Mouse (Mus musculus) liver, embryonic 14.5 days (tissue): ENCODE measurements around the gene Arhgap10. TPM values are rescaled to one million over a fixed set of nuclear protein-coding genes. Genes with fewer than 3 reads are reported as not detected.

Source experiments
- ATAC-seq: fragments of 200-750 bp; cut with Nextera tagmentation; 2 replicates; pipeline ENCODE4 v1.8.0; 2017; ENCODE audit warnings: moderate number of reproducible peaks, mild to moderate bottlenecking, moderate library complexity; ENCODE audit not compliant: insufficient read depth
- DNase-seq, 3 experiments: peaks; one replicate each; pipeline ENCODE4 v3.0.0-alpha.2; 2012 to 2013; ENCODE audit warnings: low read depth in 3 of 3, low spot score in 3 of 3
- H3K27ac ChIP-seq: fragments of 300-500 bp; sonication (generic); 2 replicates; pipeline ENCODE4 v1.5.1; 2014; ENCODE audit warnings: moderate library complexity, mild to moderate bottlenecking, control low read depth, inconsistent platforms
- H3K27me3 ChIP-seq: fragments of 300-500 bp; sonication (generic); 2 replicates; pipeline ENCODE4 v1.6.1; 2014; ENCODE audit warnings: mild to moderate bottlenecking, low read length, moderate library complexity; ENCODE audit not compliant: control insufficient read depth, insufficient read depth
- H3K36me3 ChIP-seq: fragments of 300-500 bp; sonication (generic); replicated peaks from 2 replicates; pipeline ENCODE4 v1.6.1; 2014; ENCODE audit warnings: low read depth; ENCODE audit not compliant: control insufficient read depth, insufficient read depth
- H3K4me1 ChIP-seq, 2 experiments: fragments of 200-500 bp in 1 of 2; fragments of 300-500 bp in 1 of 2; sonication (generic) in 1 of 2; replicated peaks; 2 replicates each; pipeline ENCODE4 v1.6.1; 2012 to 2014; ENCODE audit warnings: antibody characterized with exemption in 1 of 2, inconsistent platforms in 1 of 2, low read length in 1 of 2; ENCODE audit not compliant: control insufficient read depth in 2 of 2, insufficient read depth in 2 of 2
- H3K4me2 ChIP-seq: fragments of 300-500 bp; sonication (generic); 2 replicates; pipeline ENCODE4 v1.6.1; 2014; ENCODE audit warnings: low read depth, mild to moderate bottlenecking, control low read depth, moderate library complexity
- H3K4me3 ChIP-seq, 2 experiments: fragments of 200-500 bp in 1 of 2; fragments of 300-500 bp in 1 of 2; sonication (generic) in 1 of 2; 2 replicates each; pipeline ENCODE4 v1.5.1; 2012 to 2014; ENCODE audit warnings: low read depth in 2 of 2, low read length in 2 of 2, mild to moderate bottlenecking in 2 of 2, control low read depth in 1 of 2, inconsistent platforms in 1 of 2, moderate library complexity in 1 of 2; ENCODE audit not compliant: insufficient read depth in 1 of 2
- H3K9ac ChIP-seq: fragments of 300-500 bp; sonication (generic); replicated peaks from 2 replicates; pipeline ENCODE4 v1.6.1; 2014; ENCODE audit warnings: mild to moderate bottlenecking, control low read depth, moderate library complexity
- H3K9me3 ChIP-seq: fragments of 300-500 bp; sonication (generic); 2 replicates; pipeline ENCODE4 v1.6.1; 2016; ENCODE audit warnings: low read length, mixed read lengths; ENCODE audit not compliant: control insufficient read depth
- CTCF ChIP-seq: IDR thresholded peaks from 2 replicates; pipeline ENCODE4 v1.5.1; 2016; ENCODE audit warnings: antibody characterized with exemption, low read depth, control low read depth
- EP300 ChIP-seq: IDR thresholded peaks from 2 replicates; pipeline ENCODE4 v1.6.1; 2016; ENCODE audit warnings: antibody characterized with exemption, low read depth
- WGBS: fragments of 180-500 bp; shearing (Covaris S2); extraction: QIAGEN DNeasy Blood & Tissue Kit; methylation state at CpG from one replicate; pipeline ENCODE4 v1.1.7; 2014; ENCODE audit not compliant: insufficient replicate concordance; 5-methylcytosine and 5-hydroxymethylcytosine counted together
- polyA plus RNA-seq, 2 experiments: library from polyadenylated mRNA; depleted of rRNA in 1 of 2; stranded (reverse) in 1 of 2; unstranded in 1 of 2; fragments of >200 nt; fragmentation: Nextera tagmentation in 1 of 2; extraction: Ambion mirVana in 1 of 2; gene quantifications; 2 replicates each; pipeline versions ENCODE4 v1.2.1 to v1.2.3; 2012 to 2014

Arhgap10 gene
- polyA plus RNA-seq, 2 experiments: 4.6 TPM

- ATAC-seq (no peak), DNase-seq (no peak)
- TF ChIP-seq CTCF: no peak
- TF ChIP-seq EP300: no peak
- no peak overlapping the region for H3K27ac ChIP-seq
- no peak overlapping the region for H3K4me3 ChIP-seq
- H3K27me3 ChIP-seq: no peaks in the 10 kb centered on the region
- no peaks in the 10 kb centered on the region for H3K9me3 ChIP-seq
- H3K36me3 ChIP-seq: no peaks in the 10 kb centered on the region; the same call in 1 of the 2 replicates
- H3K9ac ChIP-seq: no peak overlapping the region
- no peak overlapping the region for H3K4me2 ChIP-seq
- H3K4me1 ChIP-seq: no peaks in the 10 kb centered on the region
- WGBS: 84% methylated on average over 19 of the region's 19 CpGs
Measured at GRCm38 (mm10) chr8:77408527-77409215, 109.1 kb downstream of the Arhgap10 start.

GRCm38 (mm10) chr8:77406846-77407245 lies 110.9 kb downstream of the Arhgap10 start:
- Histone ChIP-seq H3K27me3 (no peaks in the 10 kb centered on the region), H3K4me1 (no peaks in the 10 kb centered on the region), H3K4me2 (no peak overlapping the region), H3K9me3 (no peaks in the 10 kb centered on the region), H3K27ac (no peak overlapping the region), H3K36me3 (no peaks in the 10 kb centered on the region), H3K4me3 (no peak overlapping the region), H3K9ac (no peak overlapping the region)
- DNase-seq (no peak), ATAC-seq (no peak)
- 78% methylated on average over 13 of the region's 13 CpGs for WGBS
- TF ChIP-seq EP300 (no peak), CTCF (peak; percentile 4; the same call in 1 of the 2 replicates)

GRCm38 (mm10) chr8:77406444-77406843 lies 111.3 kb downstream of the Arhgap10 start:
- ATAC-seq (no peak), DNase-seq (no peak)
- Histone ChIP-seq H3K4me2 (no peak overlapping the region), H3K36me3 (no peaks in the 10 kb centered on the region), H3K9ac (no peak overlapping the region), H3K4me1 (no peaks in the 10 kb centered on the region), H3K27ac (no peak overlapping the region), H3K4me3 (no peak overlapping the region), H3K9me3 (no peaks in the 10 kb centered on the region), H3K27me3 (no peaks in the 10 kb centered on the region)
- WGBS: 73% methylated on average over 5 of the region's 5 CpGs
- TF ChIP-seq CTCF: no peak
- TF ChIP-seq EP300: no peak

- Histone ChIP-seq H3K4me3 (no peak overlapping the region), H3K4me1 (no peaks in the 10 kb centered on the region), H3K9ac (no peak overlapping the region), H3K9me3 (no peaks in the 10 kb centered on the region), H3K36me3 (no peaks in the 10 kb centered on the region), H3K4me2 (no peak overlapping the region), H3K27ac (no peak overlapping the region), H3K27me3 (no peaks in the 10 kb centered on the region)
- ATAC-seq (no peak), DNase-seq (no peak)
- WGBS: 73% methylated on average over 6 of the region's 6 CpGs
- no peak for TF ChIP-seq CTCF
- no peak for TF ChIP-seq EP300
Measured at GRCm38 (mm10) chr8:77404017-77404416, 113.7 kb downstream of the Arhgap10 start.

GRCm38 (mm10) chr8:77401934-77402333 lies 115.8 kb downstream of the Arhgap10 start:
- 75% methylated on average over 3 of the region's 3 CpGs for WGBS
- Histone ChIP-seq H3K36me3 (peaks cover 2% of the 10 kb centered on the region; the same call in 1 of the 2 replicates), H3K4me3 (no peak overlapping the region), H3K9me3 (no peaks in the 10 kb centered on the region), H3K27ac (no peak overlapping the region), H3K4me2 (no peak overlapping the region), H3K4me1 (no peaks in the 10 kb centered on the region), H3K27me3 (no peaks in the 10 kb centered on the region), H3K9ac (no peak overlapping the region)
- TF ChIP-seq CTCF: no peak
- DNase-seq: no peak
- ATAC-seq: no peak
